Mouse (Mus musculus) natural killer cell, adult 2 months (primary cell): ENCODE measurements around the gene Usp37.
A peak's percentile ranks its signal among the peaks of the same experiment; 100 is the strongest.

Experiments
- DNase-seq, 2 experiments: peaks; one replicate each; pipeline ENCODE4 v3.0.0; 2022; ENCODE audit warnings: low spot score in 2 of 2

Usp37 gene

GRCm38 (mm10) chr1:74460273-74460672 lies 83.8 kb downstream of the Usp37 start:
- peak; percentile 5 to 14 for DNase-seq

DNA sequence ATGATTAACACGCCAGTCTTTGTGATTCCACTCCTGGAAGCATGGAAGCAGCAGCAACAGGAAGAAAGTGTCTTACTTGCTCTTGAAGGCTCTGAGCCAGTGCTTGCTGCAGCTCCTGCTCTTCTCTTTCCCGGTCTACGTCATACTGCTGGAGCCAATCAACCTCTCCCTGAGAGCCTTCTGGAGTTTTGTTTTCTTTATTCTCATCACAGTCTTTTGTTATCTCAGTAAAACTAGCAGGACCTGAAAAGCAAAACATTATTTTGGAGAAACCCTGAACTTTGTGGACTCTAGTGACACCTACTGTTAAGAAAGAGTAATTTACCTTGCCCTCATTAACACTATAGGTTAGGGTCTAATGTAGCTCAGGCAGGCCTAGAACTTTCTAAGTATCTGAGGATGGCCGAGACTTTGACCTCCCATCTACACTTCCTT lies 91.5 kb downstream of the Usp37 start:
- DNase-seq = peak in 1 of 2 experiments; percentile 3

GRCm38 (mm10) chr1:74444538-74444937 lies 99.5 kb downstream of the Usp37 start:
- no peak for DNase-seq

DNA sequence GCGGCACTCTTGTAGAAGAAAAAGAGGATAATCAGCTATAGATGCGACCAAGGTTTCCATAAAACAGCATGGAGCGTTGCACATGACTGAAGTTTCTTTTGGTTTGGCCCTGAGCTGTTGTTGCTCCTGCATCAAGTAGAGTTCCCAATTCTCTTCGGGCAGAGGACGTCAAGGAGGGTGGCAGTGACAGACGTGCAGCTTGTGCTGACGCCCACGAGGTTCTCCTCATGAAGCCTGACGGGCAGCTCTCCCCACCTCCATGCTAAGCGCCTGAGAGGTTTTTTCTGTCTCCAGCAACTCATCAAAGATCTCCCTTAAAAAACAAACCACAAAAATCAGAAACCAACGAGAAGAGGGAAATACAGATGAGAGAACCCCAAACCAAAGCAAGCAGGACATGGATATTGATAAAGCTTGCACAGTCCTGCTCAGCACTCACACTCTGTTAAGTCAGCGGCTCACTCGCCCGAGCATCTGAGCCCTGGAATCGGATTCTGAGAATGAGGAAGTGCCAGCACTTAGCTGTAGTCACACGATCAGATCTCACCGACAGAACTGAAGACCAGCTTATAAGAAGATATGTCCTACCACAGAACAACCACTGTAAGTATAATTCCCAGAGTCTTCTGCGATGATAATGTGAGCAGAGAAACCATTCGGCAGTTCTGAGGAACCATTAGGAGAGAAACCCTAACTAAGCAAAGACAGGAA lies 104.8 kb downstream of the Usp37 start:
- DNase-seq = no peak

- DNase-seq = no peak
These were observed 106.2 kb downstream of the Usp37 start for GRCm38 (mm10) chr1:74437702-74438427.

DNA sequence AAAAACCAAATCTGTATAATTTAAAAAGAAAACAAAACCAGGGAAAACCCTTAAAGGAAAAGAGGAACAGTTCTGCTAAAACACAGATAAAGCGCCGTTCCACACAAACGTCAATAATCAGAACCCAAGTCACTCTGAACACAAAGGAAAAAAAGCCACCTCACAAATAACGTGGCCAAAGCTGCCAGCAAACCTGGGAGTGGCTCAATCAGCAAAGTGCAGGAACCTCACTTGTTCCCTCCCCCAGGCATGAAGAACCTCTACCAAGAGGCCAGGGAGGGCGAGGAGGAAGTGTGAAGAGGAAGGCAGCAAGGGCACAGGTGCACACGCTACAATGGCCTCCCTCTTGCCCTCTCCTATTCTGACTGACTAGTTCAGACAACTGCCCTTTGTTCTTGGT lies 108.5 kb downstream of the Usp37 start:
- DNase-seq = no peak

DNA sequence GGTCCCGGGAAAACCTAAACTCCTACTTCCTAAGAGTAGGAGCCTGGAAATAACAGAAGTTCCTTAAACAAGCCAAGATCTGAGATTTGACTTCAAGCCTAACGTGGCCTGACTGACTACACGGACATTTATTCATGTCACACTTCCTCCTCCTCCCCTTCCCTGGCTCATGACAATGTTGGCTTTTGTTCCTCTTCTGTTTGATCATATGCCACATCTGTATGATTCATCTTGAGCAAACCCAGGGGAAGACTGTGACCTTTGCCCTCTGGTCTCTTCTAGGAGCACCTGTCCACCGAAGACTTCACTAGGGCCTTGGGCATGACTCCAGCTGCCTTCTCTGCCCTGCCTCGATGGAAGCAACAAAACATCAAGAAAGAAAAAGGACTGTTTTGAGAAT lies 109.5 kb downstream of the Usp37 start:
- DNase-seq = no peak

DNA sequence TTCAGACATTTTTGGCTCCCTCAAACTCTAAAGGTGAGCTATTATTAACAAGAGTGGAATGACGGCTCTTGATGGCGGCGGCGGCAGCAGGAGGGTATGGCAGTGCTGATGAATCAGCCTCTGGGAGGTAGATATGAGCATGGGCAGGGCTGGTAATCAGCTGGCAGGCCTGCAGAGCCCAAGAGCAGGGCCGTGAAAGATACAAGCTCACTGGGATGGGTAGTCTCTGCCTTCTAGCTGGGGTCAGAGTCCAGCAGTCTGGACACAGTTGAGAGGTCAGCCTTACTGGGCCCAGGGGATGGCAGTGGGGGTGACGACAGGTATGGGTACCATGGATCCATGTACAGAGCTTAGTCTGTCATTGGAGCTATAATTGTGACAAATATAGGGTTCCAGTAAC lies 110.9 kb downstream of the Usp37 start:
- DNase-seq = no peak

- DNase-seq = no peak
These were observed 118.2 kb downstream of the Usp37 start for GRCm38 (mm10) chr1:74425845-74426244.

DNA sequence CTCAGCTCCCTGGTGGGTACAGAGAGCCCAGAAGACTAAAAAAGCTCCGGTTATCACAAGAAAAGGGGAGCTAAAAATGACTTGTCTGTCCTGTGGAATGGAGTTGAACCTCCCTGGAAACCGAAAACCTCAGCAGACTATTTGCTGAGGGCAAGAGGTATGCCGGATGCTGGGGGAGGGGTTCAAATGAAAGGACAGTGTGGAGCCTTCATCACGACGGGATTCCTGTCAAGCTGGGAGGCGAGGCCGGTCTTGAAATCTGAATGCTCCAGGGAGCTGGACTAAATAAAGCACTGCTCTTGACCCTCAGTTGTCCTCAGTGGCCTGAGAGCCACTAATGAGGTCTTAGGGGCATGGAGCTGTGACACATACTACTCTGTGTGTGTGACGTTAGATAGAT lies 120.9 kb downstream of the Usp37 start:
- no peak for DNase-seq

DNA sequence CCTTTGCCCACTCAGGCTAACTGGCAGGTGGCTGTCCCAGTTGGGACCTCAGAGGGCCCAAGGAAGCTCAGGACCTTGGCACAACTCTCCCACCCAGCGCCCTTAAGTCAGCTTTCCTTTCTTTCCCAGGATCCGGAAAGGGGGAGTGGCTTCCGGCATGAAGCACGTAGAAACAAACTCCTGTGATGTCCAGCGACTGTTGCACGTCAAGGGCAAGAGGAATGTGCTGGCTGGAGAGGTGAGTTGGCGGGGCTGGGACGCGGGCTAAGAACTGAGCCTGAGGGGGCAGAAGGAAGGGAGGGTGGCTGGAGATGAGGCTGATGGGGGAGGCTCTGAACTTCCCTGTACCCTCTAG lies 124.7 kb downstream of the Usp37 start:
- DNase-seq = no peak

- no peak for DNase-seq
These were observed 125.2 kb downstream of the Usp37 start for GRCm38 (mm10) chr1:74418747-74419439.

DNA sequence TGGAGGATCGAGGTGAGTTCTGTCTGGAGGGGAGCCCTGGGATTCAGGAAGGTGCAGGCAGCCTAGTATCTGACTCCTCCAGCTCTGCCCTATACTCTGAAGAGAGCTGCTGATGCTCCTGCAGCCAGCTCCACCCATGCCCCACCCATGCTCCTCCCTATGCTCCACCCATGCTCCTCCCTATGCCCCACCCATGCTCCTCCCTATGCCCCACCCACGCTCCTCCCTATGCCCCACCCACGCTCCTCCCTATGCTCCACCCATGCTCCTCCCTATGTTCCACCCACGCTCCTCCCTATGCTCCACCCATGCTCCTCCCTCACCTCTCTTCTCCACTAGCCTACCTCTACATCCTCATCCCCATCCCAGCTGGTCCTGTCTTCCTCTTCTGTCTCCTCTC lies 128.9 kb downstream of the Usp37 start:
- no peak for DNase-seq

- no peak for DNase-seq
These were observed 131.4 kb downstream of the Usp37 start for GRCm38 (mm10) chr1:74412711-74413110.

- no peak for DNase-seq
These were observed 132.2 kb downstream of the Usp37 start for GRCm38 (mm10) chr1:74411753-74412325.

DNA sequence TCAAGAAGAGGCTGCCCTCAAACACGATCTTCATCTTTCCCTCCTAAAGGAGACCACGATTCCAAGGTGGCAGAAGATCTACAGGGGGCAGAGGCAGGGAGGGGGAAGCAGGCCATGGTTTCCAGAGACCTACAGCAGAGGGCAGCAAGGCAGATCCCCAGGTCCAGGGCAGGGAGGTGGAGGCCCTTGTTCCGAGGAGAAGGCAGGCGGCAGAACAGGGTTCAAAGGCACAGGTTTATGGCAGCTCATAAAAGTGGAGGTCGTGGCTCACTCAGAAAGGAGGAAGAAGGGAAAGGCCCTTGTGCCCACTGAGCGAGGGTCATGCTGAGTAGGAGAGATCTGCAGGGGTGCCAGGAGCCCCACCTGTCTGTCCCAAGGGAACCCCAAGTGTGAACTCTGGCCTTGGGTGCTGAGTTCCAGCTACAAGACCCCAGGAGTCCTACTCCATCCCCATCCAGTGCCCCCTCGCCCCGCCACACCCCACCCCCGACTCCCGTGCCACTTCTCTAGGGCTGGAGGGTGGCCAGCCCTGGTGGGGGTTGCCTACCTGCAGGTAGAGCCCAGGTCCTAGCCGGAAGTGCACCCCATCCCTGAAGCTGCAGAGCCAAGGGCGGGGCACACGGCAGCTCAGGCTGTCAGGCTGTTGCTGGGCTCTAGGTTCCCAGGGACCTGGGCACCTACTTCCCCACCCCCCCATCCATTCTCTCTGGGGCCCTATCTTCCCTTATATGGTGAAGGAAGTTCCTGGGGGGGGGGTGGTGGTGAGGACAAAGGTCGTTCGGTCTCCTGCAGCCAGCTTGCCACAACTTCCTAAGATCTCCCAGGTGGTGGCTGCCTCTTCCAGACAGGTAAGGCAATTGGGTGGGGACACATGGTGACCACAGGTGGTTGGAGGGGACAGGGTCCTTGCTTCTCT lies 135.2 kb downstream of the Usp37 start, which contains the start of gene Vil1:
TSS of gene Vil1 (plus strand) at position 788 of the 916 bp plus-strand sequence.
- DNase-seq = no peak

DNA sequence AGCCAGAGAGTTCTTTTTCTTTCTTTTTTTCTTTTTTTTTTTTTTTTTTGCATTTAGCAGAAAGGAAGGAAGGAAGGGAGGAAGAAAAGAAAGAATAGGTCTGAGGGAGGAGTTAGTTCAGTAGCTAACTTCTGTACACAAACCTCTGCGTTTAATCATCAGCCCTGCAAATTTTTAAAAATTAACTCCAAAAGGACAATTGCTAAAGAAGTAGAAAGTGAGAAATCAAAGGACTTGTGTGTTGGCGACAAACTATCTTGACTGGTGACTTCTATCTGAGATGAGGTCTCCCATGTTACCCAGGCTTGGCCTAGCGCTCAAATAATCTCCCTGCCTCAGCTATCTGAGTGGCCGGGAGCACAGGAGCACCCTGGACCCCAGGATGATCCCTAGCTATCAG lies 139.9 kb downstream of the Usp37 start:
- no peak for DNase-seq

GRCm38 (mm10) chr1:74401015-74401702 lies 142.9 kb downstream of the Usp37 start:
- DNase-seq = no peak

GRCm38 (mm10) chr1:74400531-74400930 lies 143.6 kb downstream of the Usp37 start:
- DNase-seq = no peak

- DNase-seq = peak; percentile 73 to 86
These were observed 146.1 kb downstream of the Usp37 start for GRCm38 (mm10) chr1:74397919-74398451.
